Comparison of ENCODE assay signal across 8 mouse cellular contexts in the genomic region with DNA sequence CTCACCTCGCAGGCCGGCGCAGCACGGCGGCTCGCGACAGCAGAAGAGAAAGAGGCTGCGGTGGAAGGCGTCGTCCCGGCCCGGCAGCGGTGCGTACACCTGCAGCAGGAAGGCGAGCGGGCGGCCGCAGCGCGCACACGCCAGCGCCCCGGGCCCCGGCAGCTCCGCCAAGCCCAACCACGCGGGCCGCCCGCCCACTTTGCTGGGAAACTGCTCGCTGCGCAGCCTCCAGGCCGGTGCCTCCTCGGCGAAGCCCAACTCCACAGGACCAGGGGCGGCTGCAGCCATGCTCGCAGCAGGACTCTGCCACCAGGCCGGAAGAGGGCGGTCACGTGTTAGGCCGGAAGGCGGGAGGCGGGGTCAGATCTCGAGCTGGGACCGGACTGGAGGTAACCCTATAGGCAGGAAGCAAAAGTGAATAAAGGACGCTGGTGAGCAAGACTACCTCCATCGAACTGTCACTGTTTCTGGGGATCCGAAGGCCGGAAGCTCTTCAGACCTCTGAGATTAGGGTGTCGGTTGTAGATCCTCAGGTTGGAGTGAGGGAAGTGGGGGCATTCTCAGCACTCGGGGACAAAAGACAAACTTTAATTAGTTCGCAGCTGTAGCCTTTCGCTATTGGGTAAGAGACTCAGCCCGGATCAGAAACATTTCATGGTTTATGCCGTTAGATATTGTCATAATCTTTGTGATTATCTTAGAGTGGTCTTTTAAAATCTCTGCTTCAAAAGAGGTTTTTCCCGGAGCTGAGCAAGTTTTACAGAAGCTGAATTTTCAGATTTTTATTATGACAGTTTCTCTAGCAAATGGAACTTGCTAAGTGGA. TPM values are rescaled to one million over a fixed set of nuclear protein-coding genes. Genes with fewer than 3 reads are reported as not detected.
DNase-seq lines count a peak whose midpoint lies in the region; ATAC-seq lines count a peak whose summit lies in the region.

A gene (minus strand): TSS at position 316 of the 825 bp plus-strand sequence.

- H3K4me2 ChIP-seq in heart, embryonic 14.5 days (ENCODE audit: low read length): peak within 1 kb of the TSS; percentile 80
- peak within 1 kb of the TSS; percentile 94 for H3K4me2 ChIP-seq in liver, embryonic 13.5 days
- peak within 1 kb of the TSS; percentile 82 for H3K4me2 ChIP-seq in stomach, embryonic 16.5 days (ENCODE audit: low read depth, low read length)

- ATAC-seq in CD4-positive, CD25-positive, alpha-beta regulatory T cell, adult 4 months: peak; percentile 96
- ATAC-seq in heart, embryonic 14.5 days (ENCODE audit: insufficient number of reproducible peaks, insufficient read depth, low FRiP score, low read depth): peak; percentile 99
- ATAC-seq in liver, embryonic 13.5 days (ENCODE audit: low read depth): peak; percentile 100
- peak; percentile 99 for ATAC-seq in stomach, embryonic 16.5 days (ENCODE audit: insufficient read depth, low FRiP score)

- WGBS in heart, embryonic 14.5 days: 1% methylated on average over 53 of the region's 55 CpGs
- WGBS in liver, embryonic 13.5 days (ENCODE audit: insufficient replicate concordance): under 1% methylated on average over 55 of the region's 55 CpGs
- WGBS in stomach, embryonic 16.5 days: 2% methylated on average over 55 of the region's 55 CpGs

- H3K9me3 ChIP-seq in heart, embryonic 14.5 days (ENCODE audit: control insufficient read depth, low read length): no peaks in the 10 kb centered on the region
- no peaks in the 10 kb centered on the region for H3K9me3 ChIP-seq in liver, embryonic 13.5 days (replicated peaks)
- H3K9me3 ChIP-seq in stomach, embryonic 16.5 days (replicated peaks; ENCODE audit: control insufficient read depth, low read length): no peaks in the 10 kb centered on the region

- peaks cover 5 to 12% of the 10 kb centered on the region in 2 experiments for H3K4me1 ChIP-seq in heart, embryonic 14.5 days (ENCODE audit: control insufficient read depth in 2 of 2, insufficient read depth in 2 of 2, low read length in 2 of 2)
- peaks cover 29% of the 10 kb centered on the region for H3K4me1 ChIP-seq in liver, embryonic 13.5 days (replicated peaks)
- peaks cover 14% of the 10 kb centered on the region for H3K4me1 ChIP-seq in stomach, embryonic 16.5 days (ENCODE audit: control insufficient read depth, insufficient read depth, low read length)

- peak within 1 kb of the TSS; percentile 82 for H3K9ac ChIP-seq in heart, embryonic 14.5 days (ENCODE audit: low read length)
- H3K9ac ChIP-seq in liver, embryonic 13.5 days: peak within 1 kb of the TSS; percentile 90
- H3K9ac ChIP-seq in stomach, embryonic 16.5 days (ENCODE audit: low read length): peak within 1 kb of the TSS; percentile 83

- peak within 1 kb of the TSS; percentile 79 to 83 for H3K4me3 ChIP-seq in heart, embryonic 14.5 days (ENCODE audit: control insufficient read depth in 1 of 2, insufficient read depth in 1 of 2, low read depth in 1 of 2, low read length in 2 of 2)
- H3K4me3 ChIP-seq in liver, embryonic 13.5 days (replicated peaks): peak within 1 kb of the TSS; percentile 89
- H3K4me3 ChIP-seq in stomach, embryonic 16.5 days (replicated peaks; ENCODE audit: low read length): peak within 1 kb of the TSS; percentile 83

- peak within 1 kb of the TSS; percentile 78 to 81 for H3K27ac ChIP-seq in heart, embryonic 14.5 days (replicated peaks in 1 of 2; ENCODE audit: control insufficient read depth in 1 of 2, insufficient read depth in 1 of 2, low read depth in 2 of 2, low read length in 2 of 2)
- peak within 1 kb of the TSS; percentile 87 for H3K27ac ChIP-seq in liver, embryonic 13.5 days
- H3K27ac ChIP-seq in stomach, embryonic 16.5 days (ENCODE audit: low read length): peak within 1 kb of the TSS; percentile 87

- DNase-seq in c-Kit-negative CD71-positive TER-119-positive erythroid progenitor cells, embryonic 14.5 days (ENCODE audit: low read depth, low spot score): peak; percentile 85
- DNase-seq in fibroblast of lung, adult 2 months (ENCODE audit: low read depth): peak; percentile 87
- peak; percentile 97 for DNase-seq in kidney, postnatal 14 days
- peak; percentile 95 for DNase-seq in liver, embryonic 13.5 days
- peak; percentile 98 for DNase-seq in neural tube, embryonic 10.5 days (ENCODE audit: extremely low spot score, low spot score)

- no peaks in the 10 kb centered on the region for H3K27me3 ChIP-seq in heart, embryonic 14.5 days (ENCODE audit: control insufficient read depth, insufficient read depth, low read length)
- H3K27me3 ChIP-seq in liver, embryonic 13.5 days: no peaks in the 10 kb centered on the region
- H3K27me3 ChIP-seq in stomach, embryonic 16.5 days (ENCODE audit: control insufficient read depth, insufficient read depth, low read length): no peaks in the 10 kb centered on the region

- H3K36me3 ChIP-seq in heart, embryonic 14.5 days (ENCODE audit: control insufficient read depth, insufficient read depth, low read length): peaks cover 33% of the 10 kb centered on the region
- H3K36me3 ChIP-seq in liver, embryonic 13.5 days: peaks cover 29% of the 10 kb centered on the region
- H3K36me3 ChIP-seq in stomach, embryonic 16.5 days (ENCODE audit: control insufficient read depth, insufficient read depth, low read length): peaks cover 17% of the 10 kb centered on the region

RNA-seq across cellular contexts. Expression of the gene that starts here (rescaled TPM):
- 10 to 100 TPM; 17.1 to 36.0 TPM for polyA plus RNA-seq in CD4-positive, CD25-positive, alpha-beta regulatory T cell, adult 4 months (2017; shearing (Covaris generic))
- polyA plus RNA-seq in heart, embryonic 14.5 days (2014; fragmentation: Nextera tagmentation; extraction: Ambion mirVana): 26.9 and 31.2 TPM in 2 replicates
- 31.9 and 35.4 TPM in 2 replicates for polyA plus RNA-seq in liver, embryonic 13.5 days (2015; fragmentation: Nextera tagmentation; extraction: Ambion mirVana)
- polyA plus RNA-seq in stomach, embryonic 16.5 days (2015; fragmentation: Nextera tagmentation; extraction: Ambion mirVana): 31.1 and 42.6 TPM in 2 replicates

Comparison
In these comparisons a context has a peak if more than half of its experiments do, and no peak if none do; other contexts are left out.
1. Peak in every context shown above with its lines: DNase-seq, ATAC-seq, H3K4me3 ChIP-seq and H3K27ac ChIP-seq.